ENCODE assay signal across 11 mouse cellular contexts in the genomic region with DNA sequence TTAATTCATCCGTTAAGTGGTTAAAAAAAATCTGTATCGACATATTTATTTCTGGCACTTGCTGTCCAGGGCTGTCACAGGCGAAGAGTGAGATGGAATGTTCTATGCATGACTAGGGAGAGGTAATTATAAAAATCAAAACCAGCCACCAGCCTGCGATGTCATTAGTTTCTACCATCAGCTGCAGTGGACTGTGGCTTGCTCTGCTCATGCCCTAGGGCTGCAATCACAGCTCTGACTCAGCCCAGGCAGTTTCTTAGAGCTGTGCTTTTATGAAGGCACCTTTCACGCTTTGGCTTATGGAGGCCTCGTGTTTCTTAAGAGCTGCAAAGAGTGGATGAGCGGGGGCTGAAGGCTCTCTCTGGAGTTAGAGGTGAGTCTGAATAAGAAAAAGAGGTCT. TPM values are rescaled to one million over a fixed set of nuclear protein-coding genes. Genes with fewer than 3 reads are reported as not detected.
A peak's percentile ranks its signal among the peaks of the same experiment; 100 is the strongest.
DNase-seq lines count a peak whose midpoint lies in the region; ATAC-seq and TF ChIP-seq lines count a peak whose summit lies in the region.
"Had no signal": no experiment of that assay in that cellular context is flagged by ENCODE, and none has a peak within 500 bp of the region (broad histone marks: within the 10 kb centered on the region; RNA-seq: fewer than 3 reads in every experiment).

No protein-coding gene starts in this region.

- no peak for TF ChIP-seq CTCF in midbrain, postnatal 0 days (IDR thresholded peaks at IDR 0.05)
- TF ChIP-seq CTCF in forebrain, postnatal 0 days (IDR thresholded peaks at IDR 0.05; ENCODE audit: low read depth) = no peak

- no peak for DNase-seq in hindbrain, embryonic 11.5 days (ENCODE audit: low spot score)
- no peak for DNase-seq in hindbrain, embryonic 10.5 days (ENCODE audit: low spot score)
- DNase-seq in midbrain, postnatal 0 days (ENCODE audit: low spot score) = peak; percentile 46
- DNase-seq in adrenal gland, postnatal 36 days = no peak
- DNase-seq in forebrain, postnatal 0 days = no peak
- no peak for DNase-seq in cerebellum, adult 9-10 months
- DNase-seq: cerebellum, adult 11 months; heart, adult 2 months had no signal

- H3K27ac ChIP-seq in hindbrain, embryonic 11.5 days (ENCODE audit: low read depth, low read length) = peak overlapping the region; percentile 33; the same call in 1 of the 2 replicates
- H3K27ac ChIP-seq in hindbrain, embryonic 10.5 days = no peak overlapping the region
- peak overlapping the region; percentile 64 for H3K27ac ChIP-seq in hindbrain, embryonic 12.5 days
- H3K27ac ChIP-seq in kidney, embryonic 16.5 days (ENCODE audit: low read length) = peak overlapping the region; percentile 75
- H3K27ac ChIP-seq in midbrain, postnatal 0 days (ENCODE audit: low read depth, low read length) = no peak overlapping the region
- H3K27ac ChIP-seq in forebrain, postnatal 0 days (ENCODE audit: low read depth, low read length) = no peak overlapping the region
- H3K27ac ChIP-seq: heart, adult 2 months had no signal

- no peak; the same call in 1 of the 2 replicates for ATAC-seq in hindbrain, embryonic 11.5 days (ENCODE audit: low FRiP score)
- peak; percentile 60 for ATAC-seq in hindbrain, embryonic 12.5 days (ENCODE audit: low FRiP score)
- ATAC-seq in kidney, embryonic 16.5 days (ENCODE audit: low FRiP score, low TSS enrichment) = peak; percentile 78
- ATAC-seq in midbrain, postnatal 0 days (ENCODE audit: low FRiP score) = no peak
- ATAC-seq in forebrain, postnatal 0 days = no peak
- ATAC-seq: forebrain, embryonic 14.5 days had no signal

- H3K4me1 ChIP-seq in hindbrain, embryonic 11.5 days (replicated peaks; ENCODE audit: control insufficient read depth, insufficient read depth, low read length) = no peaks in the 10 kb centered on the region
- no peaks in the 10 kb centered on the region for H3K4me1 ChIP-seq in hindbrain, embryonic 10.5 days (replicated peaks)
- peaks cover 5% of the 10 kb centered on the region; the same call in 1 of the 2 replicates for H3K4me1 ChIP-seq in hindbrain, embryonic 12.5 days
- 0 out of 2 replicates have a peak, but pooled peaks cover 8% of the 10 kb centered on the region for H3K4me1 ChIP-seq in kidney, embryonic 16.5 days (ENCODE audit: insufficient read depth, low read length)
- H3K4me1 ChIP-seq in midbrain, postnatal 0 days (ENCODE audit: insufficient read depth, low read length) = no peaks in the 10 kb centered on the region
- no peaks in the 10 kb centered on the region for H3K4me1 ChIP-seq in forebrain, postnatal 0 days (ENCODE audit: insufficient read depth)

- no peaks in the 10 kb centered on the region for H3K27me3 ChIP-seq in hindbrain, embryonic 11.5 days (ENCODE audit: control insufficient read depth, insufficient read depth, low read length)
- no peaks in the 10 kb centered on the region for H3K27me3 ChIP-seq in hindbrain, embryonic 10.5 days (ENCODE audit: insufficient read depth, poor library complexity, severe bottlenecking)
- H3K27me3 ChIP-seq in hindbrain, embryonic 12.5 days = no peaks in the 10 kb centered on the region
- H3K27me3 ChIP-seq in kidney, embryonic 16.5 days (ENCODE audit: insufficient read depth, low read length) = no peaks in the 10 kb centered on the region
- no peaks in the 10 kb centered on the region for H3K27me3 ChIP-seq in midbrain, postnatal 0 days (ENCODE audit: insufficient read depth, low read length)
- H3K27me3 ChIP-seq in forebrain, postnatal 0 days (ENCODE audit: insufficient read depth, low read length) = no peaks in the 10 kb centered on the region

- H3K9ac ChIP-seq in hindbrain, embryonic 11.5 days (ENCODE audit: low read depth, low read length) = no peak overlapping the region
- H3K9ac ChIP-seq in hindbrain, embryonic 12.5 days = no peak overlapping the region
- H3K9ac ChIP-seq in kidney, embryonic 16.5 days (replicated peaks; ENCODE audit: low read length) = no peak overlapping the region
- H3K9ac ChIP-seq in midbrain, postnatal 0 days (replicated peaks; ENCODE audit: low read length, poor library complexity, severe bottlenecking) = no peak overlapping the region
- no peak overlapping the region for H3K9ac ChIP-seq in forebrain, postnatal 0 days

- 77% methylated on average over 7 of the region's 7 CpGs for WGBS in hindbrain, embryonic 11.5 days
- WGBS in hindbrain, embryonic 10.5 days = 85% methylated on average over 7 of the region's 7 CpGs
- 76% methylated on average over 7 of the region's 7 CpGs for WGBS in hindbrain, embryonic 12.5 days
- 59% methylated on average over 7 of the region's 7 CpGs for WGBS in kidney, embryonic 16.5 days
- 73% methylated on average over 7 of the region's 7 CpGs for WGBS in midbrain, postnatal 0 days
- WGBS in forebrain, postnatal 0 days = 80% methylated on average over 7 of the region's 7 CpGs

- no peaks in the 10 kb centered on the region for H3K36me3 ChIP-seq in hindbrain, embryonic 11.5 days (ENCODE audit: control insufficient read depth, insufficient read depth, low read length)
- H3K36me3 ChIP-seq in hindbrain, embryonic 10.5 days = peaks cover 66% of the 10 kb centered on the region
- H3K36me3 ChIP-seq in hindbrain, embryonic 12.5 days = peaks cover 4% of the 10 kb centered on the region; the same call in 1 of the 2 replicates
- no peaks in the 10 kb centered on the region for H3K36me3 ChIP-seq in kidney, embryonic 16.5 days (ENCODE audit: insufficient read depth, low read length)
- H3K36me3 ChIP-seq in midbrain, postnatal 0 days (ENCODE audit: insufficient read depth, low read length) = peaks cover 32% of the 10 kb centered on the region
- peaks cover 22% of the 10 kb centered on the region for H3K36me3 ChIP-seq in forebrain, postnatal 0 days (ENCODE audit: insufficient read depth)

- H3K9me3 ChIP-seq in hindbrain, embryonic 11.5 days (ENCODE audit: control insufficient read depth, low read length) = no peaks in the 10 kb centered on the region
- H3K9me3 ChIP-seq in hindbrain, embryonic 10.5 days = no peaks in the 10 kb centered on the region
- H3K9me3 ChIP-seq in hindbrain, embryonic 12.5 days (replicated peaks) = no peaks in the 10 kb centered on the region
- no peaks in the 10 kb centered on the region for H3K9me3 ChIP-seq in kidney, embryonic 16.5 days (ENCODE audit: low read length)
- no peaks in the 10 kb centered on the region for H3K9me3 ChIP-seq in midbrain, postnatal 0 days (ENCODE audit: low read length)
- H3K9me3 ChIP-seq in forebrain, postnatal 0 days (ENCODE audit: low read length) = no peaks in the 10 kb centered on the region

- H3K4me2 ChIP-seq in hindbrain, embryonic 11.5 days (replicated peaks; ENCODE audit: low read depth, low read length) = no peak overlapping the region
- H3K4me2 ChIP-seq in hindbrain, embryonic 12.5 days (replicated peaks) = no peak overlapping the region
- H3K4me2 ChIP-seq in kidney, embryonic 16.5 days (replicated peaks; ENCODE audit: low read depth, low read length) = no peak overlapping the region
- no peak overlapping the region for H3K4me2 ChIP-seq in midbrain, postnatal 0 days (ENCODE audit: low read depth, low read length, poor library complexity, severe bottlenecking)
- no peak overlapping the region for H3K4me2 ChIP-seq in forebrain, postnatal 0 days (ENCODE audit: low read depth)

- no peak overlapping the region for H3K4me3 ChIP-seq in hindbrain, embryonic 11.5 days (ENCODE audit: low read depth, low read length)
- no peak overlapping the region for H3K4me3 ChIP-seq in hindbrain, embryonic 10.5 days
- no peak overlapping the region for H3K4me3 ChIP-seq in hindbrain, embryonic 12.5 days
- no peak overlapping the region for H3K4me3 ChIP-seq in kidney, embryonic 16.5 days (ENCODE audit: low read length)
- H3K4me3 ChIP-seq in midbrain, postnatal 0 days (ENCODE audit: low read depth, low read length) = no peak overlapping the region
- H3K4me3 ChIP-seq in forebrain, postnatal 0 days (ENCODE audit: low read depth, low read length) = no peak overlapping the region
- H3K4me3 ChIP-seq: heart, adult 2 months had no signal

RNA-seq across cellular contexts. Expression of a gene that starts 32.3 kb away (rescaled TPM):
- polyA plus RNA-seq in hindbrain, embryonic 11.5 days (2014; fragmentation: Nextera tagmentation; extraction: Ambion mirVana) = 18.5 and 22.4 TPM in 2 replicates
- 11.3 and 13.8 TPM in 2 replicates for polyA plus RNA-seq in hindbrain, embryonic 10.5 days (2016; fragmentation: Nextera tagmentation; extraction: Ambion mirVana)
- 15.8 and 18.4 TPM in 2 replicates for polyA plus RNA-seq in hindbrain, embryonic 12.5 days (2016; fragmentation: Nextera tagmentation; extraction: Ambion mirVana)
- polyA plus RNA-seq in kidney, embryonic 16.5 days (2015; fragmentation: Nextera tagmentation; extraction: Ambion mirVana) = 10.5 and 10.9 TPM in 2 replicates
- 149 and 151 TPM in 2 replicates for total RNA-seq in midbrain, postnatal 0 days (2014; rRNA removed)
- polyA plus RNA-seq in midbrain, postnatal 0 days (2015; fragmentation: Nextera tagmentation; extraction: Ambion mirVana) = 29.0 and 34.5 TPM in 2 replicates
- 100 to 1,000 TPM in 1 of 2 experiments, 10 to 100 TPM in 1; 96.2 to 114 TPM for total RNA-seq in adrenal gland, postnatal 36 days (2021)
- total RNA-seq in forebrain, postnatal 0 days (2014; rRNA removed) = 73.2 and 103 TPM in 2 replicates
- polyA plus RNA-seq in forebrain, postnatal 0 days (2015; fragmentation: Nextera tagmentation; extraction: Ambion mirVana) = 14.9 and 21.8 TPM in 2 replicates

Comparison
In these comparisons a context has a peak if more than half of its experiments do, and no peak if none do; other contexts are left out.
1. ATAC-seq: peak in hindbrain, embryonic 12.5 days (single experiment) and kidney, embryonic 16.5 days (single experiment); none in hindbrain, embryonic 11.5 days (single experiment), midbrain, postnatal 0 days (single experiment) and forebrain, postnatal 0 days (single experiment).
2. H3K27ac ChIP-seq: peak in hindbrain, embryonic 11.5 days (single experiment), hindbrain, embryonic 12.5 days (single experiment) and kidney, embryonic 16.5 days (single experiment); none in hindbrain, embryonic 10.5 days (single experiment), midbrain, postnatal 0 days (single experiment) and forebrain, postnatal 0 days (single experiment).